Mouse (Mus musculus) gastrocnemius, postnatal 10 days (tissue): ENCODE results near the gene Stat6. TPM values are rescaled to one million over a fixed set of nuclear protein-coding genes. Genes with fewer than 3 reads are reported as not detected.

ENCODE experiments used
- total RNA-seq, 2 experiments: library from RNA; stranded (reverse); gene quantifications; 2 replicates each; pipeline ENCODE4 v1.2.3; 2021

The Stat6 gene
- total RNA-seq, 2 experiments from 2014 or later = 15.8 to 24.4 TPM

Other genes with a start within 250 kb of the Stat6 start
- 100 to 1,000 TPM; 272 to 307 TPM for gene Stac3, start 141.3 kb upstream of the Stat6 start, total RNA-seq
- 10 to 100 TPM; 20.5 to 24.2 TPM for gene Ndufa4l2, start 128.0 kb upstream of the Stat6 start, total RNA-seq
- 10 to 100 TPM; 30.5 to 33.4 TPM for gene Shmt2, start 120.5 kb upstream of the Stat6 start, total RNA-seq
- gene Nxph4, start 108.4 kb upstream of the Stat6 start, total RNA-seq = 1 to 10 TPM; 1.6 to 1.9 TPM
- gene Lrp1, start 21.8 kb upstream of the Stat6 start, total RNA-seq = 100 to 1,000 TPM; 105 to 132 TPM
- 1 to 10 TPM; 2.8 to 5.3 TPM for gene Nemp1, start 23.9 kb downstream of the Stat6 start, total RNA-seq
- gene Nab2, start 25.6 kb downstream of the Stat6 start, total RNA-seq = 10 to 100 TPM in 1 of 2 experiments, 1 to 10 TPM in 1; 7.0 to 13.2 TPM
- gene Myo1a, start 62.2 kb downstream of the Stat6 start, total RNA-seq = under 1 TPM; 0.21 to 0.54 TPM
- under 1 TPM in 1 of 2 experiments, not detected in 1; 0.38 TPM for gene Tac2, start 81.5 kb downstream of the Stat6 start, total RNA-seq
- 1 to 10 TPM; 5.9 to 6.0 TPM for gene Zbtb39, start 96.6 kb downstream of the Stat6 start, total RNA-seq
- under 1 TPM; 0.38 to 0.47 TPM for gene Gpr182, start 108.7 kb downstream of the Stat6 start, total RNA-seq
- under 1 TPM; 0.09 to 0.11 TPM for gene Rdh1, start 116.7 kb downstream of the Stat6 start, total RNA-seq
- under 1 TPM in 1 of 2 experiments, not detected in 1; 0.34 TPM for gene Rdh16f1, start 116.8 kb downstream of the Stat6 start, total RNA-seq
- under 1 TPM in 1 of 2 experiments, not detected in 1; 0.56 TPM for gene Rdh9, start 133.4 kb downstream of the Stat6 start, total RNA-seq
- under 1 TPM in 1 of 2 experiments, not detected in 1; 0.09 TPM for gene Rdh16, start 158.2 kb downstream of the Stat6 start, total RNA-seq
- not detected for gene Rdh19, start 206.9 kb downstream of the Stat6 start, total RNA-seq
- not detected for gene Rdh16f2, start 223.5 kb downstream of the Stat6 start, total RNA-seq
- under 1 TPM in 1 of 2 experiments, not detected in 1; 0.23 TPM for gene Rdh7, start 245.8 kb downstream of the Stat6 start, total RNA-seq